Comparison of ENCODE assay signal across 23 mouse cellular contexts in the genomic region with DNA sequence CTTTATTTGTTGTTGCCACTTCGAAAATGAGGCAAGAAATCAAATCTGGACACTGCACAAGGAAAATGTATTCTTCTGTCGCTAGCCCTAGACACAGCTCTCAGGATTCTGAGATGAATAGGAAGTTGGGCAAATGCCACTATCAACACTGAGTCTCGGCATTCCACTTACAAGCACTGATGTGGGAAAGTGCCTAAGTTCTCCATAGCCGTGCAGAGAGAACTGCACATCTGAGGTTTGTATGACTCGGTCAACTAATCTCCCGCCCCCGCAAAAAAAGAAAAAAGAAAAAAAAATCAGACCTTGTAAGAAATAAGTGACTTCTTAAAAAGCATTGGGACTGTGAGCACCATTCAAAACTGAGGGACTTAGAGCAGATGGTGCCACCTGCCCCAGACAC.
DNase-seq lines count a peak whose midpoint lies in the region; ATAC-seq and TF ChIP-seq lines count a peak whose summit lies in the region.
"Had no signal": no experiment of that assay in that cellular context is flagged by ENCODE, and none has a peak within 500 bp of the region (broad histone marks: within the 10 kb centered on the region; RNA-seq: fewer than 3 reads in every experiment).

No protein-coding gene starts in this region.

- no peaks in the 10 kb centered on the region for H3K9me3 ChIP-seq in hindbrain, postnatal 0 days (ENCODE audit: low read length)
- H3K9me3 ChIP-seq in hindbrain, embryonic 13.5 days, result no peaks in the 10 kb centered on the region
- H3K9me3 ChIP-seq: embryonic facial prominence, embryonic 15.5 days; forebrain, embryonic 13.5 days; lung, embryonic 15.5 days; megakaryocyte, embryonic 14.5 days; midbrain, embryonic 15.5 days had no signal

- H3K4me1 ChIP-seq in hindbrain, postnatal 0 days (ENCODE audit: insufficient read depth, low read length), result no peaks in the 10 kb centered on the region
- H3K4me1 ChIP-seq in hindbrain, embryonic 13.5 days (replicated peaks), result 0 out of 2 replicates have a peak, but pooled peaks cover 8% of the 10 kb centered on the region
- H3K4me1 ChIP-seq: forebrain, embryonic 13.5 days; lung, embryonic 15.5 days; midbrain, embryonic 15.5 days had no signal

- no peak for TF ChIP-seq CTCF in hindbrain, postnatal 0 days (IDR thresholded peaks at IDR 0.05; ENCODE audit: low read depth)

- H3K4me3 ChIP-seq in hindbrain, postnatal 0 days (ENCODE audit: low read length), result no peak overlapping the region
- H3K4me3 ChIP-seq in hindbrain, embryonic 13.5 days, result no peak overlapping the region
- H3K4me3 ChIP-seq: embryonic facial prominence, embryonic 15.5 days; forebrain, embryonic 13.5 days; lung, embryonic 15.5 days; megakaryocyte, embryonic 14.5 days; midbrain, embryonic 15.5 days had no signal

- H3K9ac ChIP-seq in hindbrain, postnatal 0 days (replicated peaks; ENCODE audit: low read length), result no peak overlapping the region
- H3K9ac ChIP-seq in hindbrain, embryonic 13.5 days, result no peak overlapping the region
- H3K9ac ChIP-seq: embryonic facial prominence, embryonic 15.5 days; forebrain, embryonic 13.5 days; hindbrain, embryonic 14.5 days; lung, embryonic 15.5 days; midbrain, embryonic 15.5 days had no signal

- 0 out of 2 replicates have a peak, but pooled peaks have one; percentile 17 for ATAC-seq in frontal cortex, adult (ENCODE audit: low TSS enrichment)
- ATAC-seq in hindbrain, postnatal 0 days, result no peak
- ATAC-seq in hindbrain, embryonic 13.5 days (ENCODE audit: low FRiP score), result no peak
- ATAC-seq: activated CD4-positive, CD25-positive, alpha-beta regulatory T cell, adult 4 months; forebrain, embryonic 13.5 days; intestine, postnatal 0 days; midbrain, embryonic 15.5 days had no signal

- peaks cover 8% of the 10 kb centered on the region for H3K36me3 ChIP-seq in hindbrain, postnatal 0 days (ENCODE audit: insufficient read depth, low read length)
- H3K36me3 ChIP-seq in hindbrain, embryonic 13.5 days, result peaks cover 19% of the 10 kb centered on the region

- no peaks in the 10 kb centered on the region for H3K27me3 ChIP-seq in hindbrain, postnatal 0 days (ENCODE audit: insufficient read depth, low read length)
- H3K27me3 ChIP-seq in hindbrain, embryonic 13.5 days, result no peaks in the 10 kb centered on the region
- H3K27me3 ChIP-seq: CH12.LX; embryonic facial prominence, embryonic 15.5 days; forebrain, embryonic 13.5 days; lung, embryonic 15.5 days; megakaryocyte, embryonic 14.5 days; midbrain, embryonic 15.5 days had no signal

- no peak for DNase-seq in frontal cortex, postnatal 14 days (ENCODE audit: low spot score in 2 of 2)
- no peak for DNase-seq in hindbrain, postnatal 0 days (ENCODE audit: low spot score)
- peak; percentile 76 for DNase-seq in 3T3-L1 (ENCODE audit: low read depth, low spot score)
- DNase-seq in fibroblast of lung, adult 2 months (ENCODE audit: low read depth), result peak; percentile 53
- no peak for DNase-seq in embryo, embryonic 11 days
- DNase-seq in T-cell, adult 2 months (ENCODE audit: low spot score), result no peak
- DNase-seq: adrenal gland, postnatal 25 days; cerebellum, adult 8-10 months; gastrocnemius, postnatal 36 days; kidney, postnatal 4 days; spleen, adult 18-20 months; thymus, adult 2 months had no signal

- 0 out of 2 replicates have a peak overlapping the region, but pooled peaks have one; percentile 3 for H3K4me2 ChIP-seq in hindbrain, postnatal 0 days (ENCODE audit: low read depth, low read length)
- no peak overlapping the region for H3K4me2 ChIP-seq in hindbrain, embryonic 13.5 days
- H3K4me2 ChIP-seq: embryonic facial prominence, embryonic 15.5 days; forebrain, embryonic 13.5 days; hindbrain, embryonic 14.5 days; lung, embryonic 15.5 days; midbrain, embryonic 15.5 days had no signal

- H3K27ac ChIP-seq in hindbrain, postnatal 0 days, result no peak overlapping the region
- H3K27ac ChIP-seq in hindbrain, embryonic 13.5 days, result no peak overlapping the region
- H3K27ac ChIP-seq: embryonic facial prominence, embryonic 15.5 days; forebrain, embryonic 13.5 days; hindbrain, embryonic 14.5 days; lung, embryonic 15.5 days; midbrain, embryonic 15.5 days had no signal

- WGBS in hindbrain, postnatal 0 days, result 64% methylated on average over 7 of the region's 7 CpGs
- WGBS in hindbrain, embryonic 13.5 days, result 84% methylated on average over 7 of the region's 7 CpGs

Comparison
In these comparisons a context has a peak if more than half of its experiments do, and no peak if none do; other contexts are left out.
1. DNase-seq: peak in 3T3-L1 (single experiment) and fibroblast of lung, adult 2 months (single experiment); none in frontal cortex, postnatal 14 days (0 of 2), hindbrain, postnatal 0 days (single experiment), embryo, embryonic 11 days (single experiment) and T-cell, adult 2 months (single experiment).